Mouse (Mus musculus): ENCODE results near the gene 1700023F06Rik.

- TF ChIP-seq TAL1 (IDR thresholded peaks at IDR 0.05; ENCODE audit: low read length) (no peak), GATA1 (IDR thresholded peaks at IDR 0.05; ENCODE audit: low read length) (no peak)
These were observed 42.0 kb upstream of the 1700023F06Rik start for GRCm38 (mm10) chr11:103250324-103250723.
